Mouse (Mus musculus) thymus, postnatal 4 days (tissue): ENCODE measurements around the gene Mrpl24.

Source experiments
- DNase-seq: peaks from one replicate; pipeline ENCODE4 v3.0.0; 2021

The Mrpl24 gene

GRCm38 (mm10) chr3:87947811-87948199, 28.5 kb downstream of the Mrpl24 start:
- DNase-seq = no peak

GRCm38 (mm10) chr3:87948378-87949265, 29.3 kb downstream of the Mrpl24 start, which contains the start of gene Crabp2:
Crabp2 (plus strand) TSS chr3:87948666.
- DNase-seq = peak; percentile 35

- no peak for DNase-seq
Observed at GRCm38 (mm10) chr3:87949266-87949954, 30.1 kb downstream of the Mrpl24 start.

- no peak for DNase-seq
Observed at GRCm38 (mm10) chr3:87949955-87950515, 30.7 kb downstream of the Mrpl24 start.

- no peak for DNase-seq
Observed at GRCm38 (mm10) chr3:87951946-87952345, 32.6 kb downstream of the Mrpl24 start.

- no peak for DNase-seq
Observed at GRCm38 (mm10) chr3:87952440-87952839, 33.1 kb downstream of the Mrpl24 start.

GRCm38 (mm10) chr3:87958056-87958455, 38.8 kb downstream of the Mrpl24 start:
- no peak for DNase-seq

GRCm38 (mm10) chr3:87958476-87958875, 39.2 kb downstream of the Mrpl24 start:
- no peak for DNase-seq

- DNase-seq = no peak
Observed at GRCm38 (mm10) chr3:87958967-87959366, 39.7 kb downstream of the Mrpl24 start.

GRCm38 (mm10) chr3:87959371-87959770, 40.1 kb downstream of the Mrpl24 start:
- no peak for DNase-seq

GRCm38 (mm10) chr3:87960191-87960585, 40.9 kb downstream of the Mrpl24 start:
- no peak for DNase-seq

GRCm38 (mm10) chr3:87960586-87961191, 41.4 kb downstream of the Mrpl24 start:
- DNase-seq = peak; percentile 82

- peak; percentile 73 for DNase-seq
Observed at GRCm38 (mm10) chr3:87970184-87970938, 51.1 kb downstream of the Mrpl24 start.

GRCm38 (mm10) chr3:87970939-87971488, 51.7 kb downstream of the Mrpl24 start, which contains the start of gene Nes:
Nes (plus strand) TSS chr3:87971078.
- peak; percentile 48 for DNase-seq

GRCm38 (mm10) chr3:87971489-87972202, 52.3 kb downstream of the Mrpl24 start:
- peak; percentile 54 for DNase-seq

- no peak for DNase-seq
Observed at GRCm38 (mm10) chr3:87972203-87972664, 52.9 kb downstream of the Mrpl24 start.

GRCm38 (mm10) chr3:87972776-87973175, 53.5 kb downstream of the Mrpl24 start:
- no peak for DNase-seq
